Mouse (Mus musculus): ENCODE results near the gene Espnl. TPM values are rescaled to one million over a fixed set of nuclear protein-coding genes. Genes with fewer than 3 reads are reported as not detected.

Espnl gene
- total and polyA plus RNA-seq, 3 experiments: 7.0 to 11.2 (median 9.8) TPM

DNA sequence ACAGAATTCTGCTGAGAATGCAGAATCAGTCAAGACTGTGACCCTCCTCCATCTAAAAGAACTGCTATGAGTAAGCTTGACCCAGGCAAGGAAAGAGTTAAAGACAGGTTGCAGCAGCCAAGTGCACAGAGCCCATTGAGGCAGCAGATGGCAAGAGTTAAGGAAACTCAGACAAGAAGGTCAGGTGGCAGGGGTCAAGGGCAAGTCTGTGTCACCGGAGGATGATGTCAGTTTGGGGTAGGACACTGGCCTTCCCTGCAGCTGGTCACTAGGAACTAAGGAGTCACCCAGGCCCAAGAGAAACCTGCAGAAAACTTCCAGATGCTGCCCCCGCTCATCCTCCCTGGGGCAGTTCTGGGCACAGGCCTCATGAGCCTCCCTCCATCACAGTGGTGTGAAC is 2.8 kb downstream of the Espnl start:
- Histone ChIP-seq H3K9ac (ENCODE audit: insufficient read depth, low read depth) (peak overlapping the region; percentile 31; the same call in 1 of the 2 replicates), H3K27me3 (replicated peaks) (no peaks in the 10 kb centered on the region), H3K79me2 (replicated peaks; ENCODE audit: control insufficient read depth, extremely low read depth, insufficient read depth, poor library complexity, severe bottlenecking) (peaks cover 4% of the 10 kb centered on the region; the same call in 1 of the 2 replicates), H3K4me3 (replicated peaks in 1 of 3; ENCODE audit: low read depth in 2 of 3, low read length in 2 of 3, poor library complexity in 1 of 3) (peak overlapping the region; percentile 74 to 92 (median 85)), H3K4me2 (ENCODE audit: insufficient read depth, low read depth, poor library complexity, severe bottlenecking) (0 out of 2 replicates have a peak overlapping the region, but pooled peaks have one; percentile 69), H3K9me3 (replicated peaks; ENCODE audit: low read length) (no peaks in the 10 kb centered on the region), H3K27ac (ENCODE audit: insufficient read depth, low read depth) (no peak overlapping the region), H3K4me1 (ENCODE audit: control insufficient read depth in 1 of 2, insufficient read depth in 2 of 2) (peaks cover 21 to 32% of the 10 kb centered on the region in 2 experiments), H3K36me3 (replicated peaks in 1 of 2; ENCODE audit: control insufficient read depth in 1 of 2, insufficient read depth in 1 of 2, low read length in 1 of 2) (peaks cover 22 to 71% of the 10 kb centered on the region in 2 experiments)
- dilution Hi-C loops (cut with MboI; ENCODE audit: extremely low pct_ligation_motif_present, extremely low pct_unique_long_range_greater_than_20kb, low sequenced_read_pairs): no loop called here
- no peak for TF ChIP-seq POLR2A (IDR thresholded peaks at IDR 0.05; ENCODE audit: low read depth, low read length)
- TF ChIP-seq MAFK (IDR thresholded peaks at IDR 0.05; ENCODE audit: insufficient replicate concordance, low read length): peak; percentile 26; the same call in 1 of the 2 replicates
- no peak for DNase-seq (ENCODE audit: extremely low read depth)
- in situ Hi-C loops (cut with MboI; ENCODE audit: low pct_ligation_motif_present, low pct_unique_long_range_greater_than_20kb, low sequenced_read_pairs): no loop called here

DNA sequence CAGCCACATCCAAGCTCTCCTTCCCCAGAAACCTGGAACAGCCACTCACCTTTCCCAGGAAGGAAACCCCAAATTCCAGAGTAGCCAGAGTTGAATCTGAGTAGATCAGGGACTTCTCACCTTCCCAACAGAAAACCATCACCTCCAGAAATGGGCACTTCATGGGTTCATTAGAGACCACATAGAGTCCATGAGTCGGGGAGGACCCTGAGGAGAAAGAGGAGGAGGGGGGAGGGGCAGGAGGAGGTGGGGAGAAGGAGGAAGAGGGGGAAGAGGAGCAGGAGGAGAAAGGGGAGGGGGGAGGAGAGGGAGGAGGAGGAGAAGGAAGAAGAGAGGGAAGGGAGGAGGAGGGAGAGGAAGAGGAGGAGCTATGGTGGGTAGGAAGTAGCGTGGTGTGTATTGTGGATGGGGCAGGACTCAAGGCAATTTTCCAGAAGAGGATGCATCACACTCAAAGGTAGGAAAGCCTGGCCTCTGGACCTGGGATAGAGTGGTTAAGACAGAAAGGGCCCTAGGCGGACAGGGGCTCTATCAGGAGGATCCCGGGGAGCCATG is 3.7 kb downstream of the Espnl start:
- in situ Hi-C loops (cut with MboI; ENCODE audit: low pct_ligation_motif_present, low pct_unique_long_range_greater_than_20kb, low sequenced_read_pairs): no loop called here
- dilution Hi-C loops (cut with MboI; ENCODE audit: extremely low pct_ligation_motif_present, extremely low pct_unique_long_range_greater_than_20kb, low sequenced_read_pairs): no loop called here
- Histone ChIP-seq H3K4me1 (ENCODE audit: control insufficient read depth in 1 of 2, insufficient read depth in 2 of 2) (peaks cover 21 to 32% of the 10 kb centered on the region in 2 experiments), H3K4me3 (replicated peaks in 1 of 3; ENCODE audit: low read depth in 2 of 3, low read length in 2 of 3, poor library complexity in 1 of 3) (peak overlapping the region; percentile 74 to 92 (median 85)), H3K4me2 (ENCODE audit: insufficient read depth, low read depth, poor library complexity, severe bottlenecking) (peak overlapping the region; percentile 69), H3K9ac (ENCODE audit: insufficient read depth, low read depth) (peak overlapping the region; percentile 64), H3K9me3 (replicated peaks; ENCODE audit: low read length) (no peaks in the 10 kb centered on the region), H3K27ac (ENCODE audit: insufficient read depth, low read depth) (no peak overlapping the region), H3K79me2 (replicated peaks; ENCODE audit: control insufficient read depth, extremely low read depth, insufficient read depth, poor library complexity, severe bottlenecking) (peaks cover 4% of the 10 kb centered on the region; the same call in 1 of the 2 replicates), H3K27me3 (replicated peaks) (no peaks in the 10 kb centered on the region), H3K36me3 (replicated peaks in 1 of 2; ENCODE audit: control insufficient read depth in 1 of 2, insufficient read depth in 1 of 2, low read length in 1 of 2) (peaks cover 15 to 69% of the 10 kb centered on the region in 2 experiments)
- peak; percentile 35 for DNase-seq (ENCODE audit: extremely low read depth)
- TF ChIP-seq HCFC1 (IDR thresholded peaks at IDR 0.05; ENCODE audit: low read depth, low read length) (peak; percentile 66), RCOR1 (conservative IDR thresholded peaks at IDR 0.05; ENCODE audit: low read depth, low read length) (0 out of 2 replicates have a peak, but pooled peaks have one; percentile 51), MAZ (IDR thresholded peaks at IDR 0.05; ENCODE audit: low read depth, low read length) (peak; percentile 87), MYC (IDR thresholded peaks at IDR 0.05; ENCODE audit: low read depth, low read length) (peak; percentile 68), ZKSCAN1 (IDR thresholded peaks at IDR 0.05; ENCODE audit: borderline replicate concordance, low read depth, low read length) (no peak), ZMIZ1 (IDR thresholded peaks at IDR 0.05; ENCODE audit: low read depth, low read length) (no peak), SIN3A (IDR thresholded peaks at IDR 0.05; ENCODE audit: low read length) (peak; percentile 68; the same call in 1 of the 2 replicates), MXI1 (IDR thresholded peaks at IDR 0.05; ENCODE audit: low read depth, low read length) (peak; percentile 53; the same call in 1 of the 2 replicates), CHD1 (IDR thresholded peaks at IDR 0.05; ENCODE audit: low read depth, low read length) (no peak), CHD2 (IDR thresholded peaks at IDR 0.05; ENCODE audit: low read length) (peak; percentile 64), MAFK (IDR thresholded peaks at IDR 0.05; ENCODE audit: insufficient replicate concordance, low read length) (no peak), POLR2A (IDR thresholded peaks at IDR 0.05; ENCODE audit: low read depth, low read length) (peak; percentile 77), MAX (IDR thresholded peaks at IDR 0.05; ENCODE audit: low read length) (no peak), ZC3H11A (IDR thresholded peaks at IDR 0.05; ENCODE audit: low read depth, low read length) (no peak), TBP (conservative IDR thresholded peaks at IDR 0.05; ENCODE audit: low read depth, low read length) (0 out of 2 replicates have a peak, but pooled peaks have one; percentile 56), E2F4 (IDR thresholded peaks at IDR 0.05; ENCODE audit: insufficient replicate concordance, low read depth, low read length) (no peak), MEF2A (IDR thresholded peaks at IDR 0.05; ENCODE audit: borderline replicate concordance, low read depth, low read length) (peak; percentile 13; the same call in 1 of the 2 replicates), CTCF (conservative IDR thresholded peaks at IDR 0.05 in 1 of 2, IDR thresholded peaks at IDR 0.05 in 1 of 2; ENCODE audit: low read depth in 2 of 2, low read length in 2 of 2) (no peak), NELFE (IDR thresholded peaks at IDR 0.05; ENCODE audit: low read depth, low read length) (peak; percentile 61), GABPA (IDR thresholded peaks at IDR 0.05; ENCODE audit: insufficient replicate concordance, low read depth, low read length) (no peak), ZNF384 (IDR thresholded peaks at IDR 0.05; ENCODE audit: low read depth, low read length) (no peak), PAX5 (IDR thresholded peaks at IDR 0.05; ENCODE audit: low read length) (no peak), JUND (conservative IDR thresholded peaks at IDR 0.05; ENCODE audit: low read depth, low read length) (no peak), ELF1 (IDR thresholded peaks at IDR 0.05; ENCODE audit: low read depth, low read length) (peak; percentile 80)

Data from CH12.LX (cell line).